Mouse (Mus musculus): ENCODE data around the gene Rpa1. TPM values are rescaled to one million over a fixed set of nuclear protein-coding genes. Genes with fewer than 3 reads are reported as not detected.
"Not testable (repeated sequence)": the region's sequence is repeated elsewhere in the genome, so short reads cannot be mapped to it uniquely, and the experiment has no call there.

Gene Rpa1
- polyA plus RNA-seq, 1 experiment from 2014 or later, result 49.3 TPM

DNA sequence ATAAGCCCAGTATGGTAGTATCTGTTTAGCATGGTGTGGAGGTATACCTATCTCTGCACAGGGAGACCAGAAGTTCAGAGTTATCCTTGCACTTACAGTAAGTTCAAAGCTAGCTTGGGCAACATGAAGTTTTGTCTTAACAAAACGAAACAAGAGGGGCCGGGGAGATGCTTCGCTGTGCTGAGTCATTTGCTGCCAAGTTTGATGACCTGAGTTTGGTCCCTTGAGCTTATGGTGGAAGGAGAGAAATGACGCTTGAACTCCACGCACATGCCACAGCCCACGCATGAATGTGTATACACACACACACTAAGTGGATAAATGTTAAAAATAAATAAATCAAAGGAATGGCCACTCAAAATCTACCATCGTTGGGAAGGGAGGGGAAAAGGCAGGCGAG lies 59.6 kb downstream of the Rpa1 start:
- Histone ChIP-seq H3K9ac (replicated peaks) (no peak overlapping the region), H3K27me3 (ENCODE audit: insufficient read depth, low read length) (no peaks in the 10 kb centered on the region), H3K36me3 (replicated peaks; ENCODE audit: insufficient read depth, low read length) (no peaks in the 10 kb centered on the region), H3K9me3 (ENCODE audit: low read length) (no peaks in the 10 kb centered on the region), H3K4me1 (ENCODE audit: insufficient read depth) (no peaks in the 10 kb centered on the region), H3K27ac (ENCODE audit: low read depth) (no peak overlapping the region), H3K4me3 (ENCODE audit: low read depth, low read length) (no peak overlapping the region), H3K4me2 (ENCODE audit: low read depth, low read length) (no peak overlapping the region)
- DNase-seq (no peak), ATAC-seq (no peak)
- 74% methylated on average over 8 of the region's 8 CpGs for WGBS (ENCODE audit: insufficient replicate concordance)
- TF ChIP-seq CTCF (IDR thresholded peaks at IDR 0.05; ENCODE audit: low read depth), result no peak
- no peak for TF ChIP-seq EP300 (IDR thresholded peaks at IDR 0.05; ENCODE audit: low read depth)

DNA sequence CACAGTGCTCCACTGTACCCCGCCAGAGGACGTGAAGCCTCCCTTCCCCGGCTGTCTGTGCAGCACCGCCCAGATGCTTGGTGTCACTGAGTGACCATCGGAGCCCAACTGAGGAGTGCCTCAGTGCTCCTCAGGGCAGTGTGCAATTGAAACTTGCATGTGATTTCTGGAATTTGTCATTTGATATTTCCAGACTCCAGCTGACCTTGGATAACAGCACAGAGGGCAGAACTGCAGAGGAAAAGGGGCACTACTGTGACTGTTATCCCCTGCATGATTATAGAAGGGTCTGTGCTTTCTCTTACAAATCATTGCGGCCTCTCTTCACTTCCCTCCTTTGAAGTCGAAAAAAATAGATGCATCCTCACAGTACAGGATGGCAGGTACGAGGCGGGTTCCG lies 60.2 kb downstream of the Rpa1 start:
- Histone ChIP-seq H3K4me2 (ENCODE audit: low read depth, low read length) (no peak overlapping the region), H3K27ac (ENCODE audit: low read depth) (no peak overlapping the region), H3K36me3 (replicated peaks; ENCODE audit: insufficient read depth, low read length) (no peaks in the 10 kb centered on the region), H3K9ac (replicated peaks) (no peak overlapping the region), H3K27me3 (ENCODE audit: insufficient read depth, low read length) (0 out of 2 replicates have a peak, but pooled peaks cover 1% of the 10 kb centered on the region), H3K9me3 (ENCODE audit: low read length) (no peaks in the 10 kb centered on the region), H3K4me3 (ENCODE audit: low read depth, low read length) (no peak overlapping the region), H3K4me1 (ENCODE audit: insufficient read depth) (peaks cover under 1% of the 10 kb centered on the region; the same call in 1 of the 2 replicates)
- no peak for DNase-seq
- ATAC-seq, result no peak
- WGBS (ENCODE audit: insufficient replicate concordance), result 73% methylated on average over 10 of the region's 10 CpGs
- TF ChIP-seq CTCF (IDR thresholded peaks at IDR 0.05; ENCODE audit: low read depth) (no peak), EP300 (IDR thresholded peaks at IDR 0.05; ENCODE audit: low read depth) (no peak)

GRCm38 (mm10) chr11:75286868-75287267 lies 61.3 kb downstream of the Rpa1 start:
- TF ChIP-seq CTCF (IDR thresholded peaks at IDR 0.05; ENCODE audit: low read depth), result no peak
- TF ChIP-seq EP300 (IDR thresholded peaks at IDR 0.05; ENCODE audit: low read depth), result no peak
- H3K27me3 ChIP-seq (ENCODE audit: insufficient read depth, low read length), result peaks cover 12% of the 10 kb centered on the region; the same call in 1 of the 2 replicates

GRCm38 (mm10) chr11:75285893-75286467 lies 62.1 kb downstream of the Rpa1 start:
- H3K4me2 ChIP-seq (ENCODE audit: low read depth, low read length), result no peak overlapping the region
- ATAC-seq (no peak), DNase-seq (no peak)
- peaks cover 14% of the 10 kb centered on the region for H3K4me1 ChIP-seq (ENCODE audit: insufficient read depth)
- no peaks in the 10 kb centered on the region for H3K9me3 ChIP-seq (ENCODE audit: low read length)
- no peak overlapping the region for H3K9ac ChIP-seq (replicated peaks)
- no peak overlapping the region for H3K27ac ChIP-seq (ENCODE audit: low read depth)
- H3K27me3 ChIP-seq (ENCODE audit: insufficient read depth, low read length), result peaks cover 16% of the 10 kb centered on the region; the same call in 1 of the 2 replicates
- 46% methylated on average over 4 of the region's 4 CpGs for WGBS (ENCODE audit: insufficient replicate concordance)
- no peaks in the 10 kb centered on the region for H3K36me3 ChIP-seq (replicated peaks; ENCODE audit: insufficient read depth, low read length)
- H3K4me3 ChIP-seq (ENCODE audit: low read depth, low read length), result no peak overlapping the region
- TF ChIP-seq EP300 (IDR thresholded peaks at IDR 0.05; ENCODE audit: low read depth) (no peak), CTCF (IDR thresholded peaks at IDR 0.05; ENCODE audit: low read depth) (no peak)

More at GRCm38 (mm10) chr11:75286868-75287267, 61.3 kb downstream of the Rpa1 start:
- no peak overlapping the region for H3K4me3 ChIP-seq (ENCODE audit: low read depth, low read length)
- H3K36me3 ChIP-seq (replicated peaks; ENCODE audit: insufficient read depth, low read length), result no peaks in the 10 kb centered on the region
- peaks cover 11% of the 10 kb centered on the region for H3K4me1 ChIP-seq (ENCODE audit: insufficient read depth)
- no peak overlapping the region for H3K4me2 ChIP-seq (ENCODE audit: low read depth, low read length)
- 79% methylated on average over 4 of the region's 4 CpGs for WGBS (ENCODE audit: insufficient replicate concordance)
- DNase-seq (no peak), ATAC-seq (no peak)
- H3K9me3 ChIP-seq (ENCODE audit: low read length), result no peaks in the 10 kb centered on the region
- no peak overlapping the region for H3K27ac ChIP-seq (ENCODE audit: low read depth)
- H3K9ac ChIP-seq (replicated peaks), result no peak overlapping the region

GRCm38 (mm10) chr11:75283784-75284183 lies 64.3 kb downstream of the Rpa1 start:
- H3K27ac ChIP-seq (ENCODE audit: low read depth); H3K9ac ChIP-seq (replicated peaks); H3K36me3 ChIP-seq (replicated peaks; ENCODE audit: insufficient read depth, low read length); DNase-seq; H3K4me2 ChIP-seq (ENCODE audit: low read depth, low read length); ATAC-seq; H3K9me3 ChIP-seq (ENCODE audit: low read length); H3K4me3 ChIP-seq (ENCODE audit: low read depth, low read length): not testable (repeated sequence)
- Histone ChIP-seq H3K4me1 (ENCODE audit: insufficient read depth) (peaks cover 25% of the 10 kb centered on the region), H3K27me3 (ENCODE audit: insufficient read depth, low read length) (peaks cover 19% of the 10 kb centered on the region; the same call in 1 of the 2 replicates)
- 72% methylated on average over 3 of the region's 3 CpGs for WGBS (ENCODE audit: insufficient replicate concordance)

DNA sequence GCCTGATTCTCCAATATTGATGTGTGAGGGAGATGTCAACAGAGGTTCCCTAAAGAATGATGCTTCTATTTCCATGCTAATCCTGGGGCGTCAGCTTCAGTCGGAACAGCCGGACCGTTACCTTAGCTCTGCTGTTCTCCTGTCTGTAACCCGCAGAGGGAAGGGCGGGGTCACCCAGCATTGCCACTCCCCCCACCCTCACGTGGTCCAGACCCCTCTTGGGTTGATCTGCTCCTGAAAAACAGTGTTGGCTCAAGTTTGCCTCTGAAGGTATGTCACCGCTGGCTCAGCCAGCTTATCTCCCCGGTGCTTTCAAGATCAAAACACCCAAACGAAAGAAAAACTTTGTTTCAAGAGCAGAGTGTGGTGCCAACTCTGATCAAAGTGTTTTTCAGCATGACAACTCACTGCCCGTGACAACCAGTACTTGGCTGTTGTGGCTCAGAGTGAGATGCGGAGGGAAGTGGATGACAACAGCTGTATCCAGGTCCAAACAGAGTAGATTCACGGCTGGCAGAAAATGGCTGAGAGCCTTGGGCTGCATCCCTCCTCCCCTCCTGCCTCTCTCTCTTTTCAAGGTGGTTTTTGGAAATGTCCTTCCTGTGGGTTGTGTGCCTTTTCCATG lies 65.5 kb downstream of the Rpa1 start:
- Histone ChIP-seq H3K4me3 (ENCODE audit: low read depth, low read length) (0 out of 2 replicates have a peak overlapping the region, but pooled peaks have one; percentile 19), H3K27me3 (ENCODE audit: insufficient read depth, low read length) (peaks cover 19% of the 10 kb centered on the region; the same call in 1 of the 2 replicates)

More for the DNA sequence above, 65.5 kb downstream of the Rpa1 start:
- WGBS (ENCODE audit: insufficient replicate concordance), result 15% methylated on average over 13 of the region's 13 CpGs
- ATAC-seq, result peak; percentile 44; the same call in 1 of the 2 replicates
- peak; percentile 45 for DNase-seq
- H3K27ac ChIP-seq (ENCODE audit: low read depth), result no peak overlapping the region
- TF ChIP-seq EP300 (IDR thresholded peaks at IDR 0.05; ENCODE audit: low read depth) (no peak), CTCF (IDR thresholded peaks at IDR 0.05; ENCODE audit: low read depth) (no peak)
- H3K4me2 ChIP-seq (ENCODE audit: low read depth, low read length), result peak overlapping the region; percentile 51
- H3K36me3 ChIP-seq (replicated peaks; ENCODE audit: insufficient read depth, low read length), result no peaks in the 10 kb centered on the region
- H3K9me3 ChIP-seq (ENCODE audit: low read length), result no peaks in the 10 kb centered on the region
- peak overlapping the region; percentile 7; the same call in 1 of the 2 replicates for H3K9ac ChIP-seq (replicated peaks)
- H3K4me1 ChIP-seq (ENCODE audit: insufficient read depth), result peaks cover 25% of the 10 kb centered on the region
